Mouse (Mus musculus): Measurements from ENCODE around the gene Atg5. TPM values are rescaled to one million over a fixed set of nuclear protein-coding genes. Genes with fewer than 3 reads are reported as not detected.

Gene Atg5
- total RNA-seq, 4 experiments from 2014 or later: 8.8 to 13.3 (median 11.4) TPM

DNA sequence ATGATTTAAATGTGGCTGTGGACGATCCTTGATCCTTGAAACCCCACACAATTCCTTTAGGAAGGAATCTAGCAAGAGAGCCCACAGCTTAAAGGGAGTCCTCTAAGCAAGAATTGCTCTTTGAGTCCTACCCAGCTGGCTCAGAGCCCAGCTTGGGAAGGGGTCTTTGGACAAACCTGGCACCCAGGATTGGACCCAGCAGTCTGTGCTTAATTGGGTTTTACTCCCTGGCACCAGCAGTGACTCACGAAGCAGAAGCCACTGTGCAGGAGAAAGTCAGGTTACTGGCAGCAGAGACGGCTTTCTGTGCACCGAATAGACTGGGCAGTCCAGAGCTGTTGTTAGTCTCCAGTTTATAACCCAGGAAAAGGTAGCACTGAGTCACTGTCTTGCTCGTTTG is 117.1 kb downstream of the Atg5 start:
- no peak for DNase-seq (ENCODE audit: low spot score in 2 of 2)

DNA sequence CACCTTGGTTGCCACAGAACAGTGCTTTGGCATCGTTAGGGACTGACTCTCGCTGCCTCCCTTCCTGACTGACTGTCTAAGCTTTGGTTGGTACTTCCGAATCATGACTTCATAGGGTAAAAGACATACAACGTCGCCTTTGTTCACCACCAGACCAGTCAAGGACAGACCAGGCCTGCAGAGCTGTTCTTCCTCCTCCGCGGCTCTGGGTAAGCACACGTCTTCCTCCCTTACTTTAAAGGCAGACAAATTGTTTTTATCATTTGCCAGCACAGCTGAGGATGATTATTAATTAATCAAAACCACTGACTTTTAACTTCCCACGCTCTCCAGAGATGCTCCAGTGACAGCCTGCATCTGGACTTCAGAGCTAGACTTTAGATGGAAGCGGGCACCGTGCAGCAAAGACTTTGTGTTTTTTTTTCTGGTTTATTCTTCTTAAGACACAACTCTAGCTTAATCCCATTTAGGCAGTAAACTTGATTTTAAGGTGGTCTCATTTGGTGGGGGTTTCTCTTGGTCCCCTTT is 120.6 kb downstream of the Atg5 start:
- no peak for DNase-seq (ENCODE audit: low spot score in 2 of 2)

DNA sequence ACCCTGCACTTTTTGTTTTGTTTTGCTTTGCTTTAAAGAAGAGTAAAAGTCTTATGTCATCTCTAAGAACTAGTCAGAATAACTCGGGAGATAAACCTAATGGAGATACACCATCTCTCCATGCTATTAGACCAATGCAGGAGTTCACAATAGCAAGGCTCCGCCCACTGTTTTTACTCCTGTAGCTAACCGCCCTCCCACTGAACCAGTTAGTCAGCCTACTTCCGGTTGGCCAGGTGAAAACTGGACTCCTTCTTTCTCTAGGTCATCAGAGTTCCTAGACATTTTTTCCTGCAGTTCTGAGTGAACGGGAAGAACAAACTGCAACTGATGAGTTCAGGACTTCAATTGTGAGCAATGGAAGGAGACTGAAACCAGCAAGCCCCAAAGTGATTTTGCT is 122.1 kb downstream of the Atg5 start:
- no peak for DNase-seq (ENCODE audit: low spot score in 2 of 2)

DNA sequence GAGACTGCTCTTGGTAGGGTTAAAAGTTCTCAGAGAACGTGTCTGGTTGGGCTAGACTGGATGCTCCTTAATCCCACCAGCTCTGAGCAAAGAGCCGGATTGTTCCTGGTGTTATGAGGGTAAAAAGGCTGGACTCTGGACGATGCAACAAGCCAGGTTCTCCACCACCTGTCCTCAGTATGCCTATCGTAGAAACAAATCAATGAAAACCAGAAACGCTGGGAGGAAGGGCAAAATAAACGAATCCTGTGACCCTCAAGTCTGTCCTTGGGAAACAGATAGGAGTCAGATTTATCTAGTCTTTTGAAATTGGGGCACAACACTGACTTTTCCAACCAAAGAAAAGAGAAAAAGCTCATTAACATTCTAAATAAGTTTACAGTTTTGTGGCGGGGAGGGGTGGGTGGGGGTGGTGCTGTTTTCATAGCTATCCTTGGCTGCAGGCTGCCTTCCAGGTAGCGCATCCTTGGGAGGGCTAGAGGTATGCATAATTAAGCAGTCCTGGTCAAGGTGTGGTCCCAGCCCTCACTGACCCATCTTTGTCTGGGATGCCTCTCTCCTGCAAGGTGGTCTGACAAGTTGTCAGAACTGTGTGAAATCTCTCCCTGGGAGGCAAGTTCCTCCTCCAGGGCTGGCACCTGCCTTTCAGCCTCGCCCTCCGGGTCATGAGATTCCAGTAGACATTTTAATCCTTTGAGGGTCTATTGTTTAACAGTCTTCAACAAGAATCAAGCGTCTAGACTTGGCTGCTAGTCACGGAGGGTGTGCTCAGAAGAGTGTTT is 123.5 kb downstream of the Atg5 start:
- no peak for DNase-seq (ENCODE audit: low spot score in 2 of 2)

DNA sequence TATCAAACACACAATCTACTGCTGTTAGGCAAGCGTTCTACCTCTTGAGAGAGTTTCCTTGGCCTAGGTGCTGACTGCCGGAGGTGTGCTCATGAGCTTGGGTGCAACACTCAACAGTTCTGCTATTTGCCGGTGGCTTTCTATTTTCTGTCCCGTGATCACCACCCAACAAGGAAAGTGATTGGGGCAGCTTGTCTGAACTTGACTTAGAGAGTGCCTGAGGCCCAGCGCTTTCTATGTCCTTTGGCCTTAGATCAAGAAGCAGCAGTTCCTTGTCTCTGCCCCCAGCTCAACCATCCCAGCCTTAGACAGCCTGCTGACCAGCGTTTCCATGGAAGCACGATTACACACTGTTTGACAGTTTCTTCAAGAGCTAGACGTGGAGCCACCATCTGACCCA is 124.7 kb downstream of the Atg5 start:
- no peak for DNase-seq (ENCODE audit: low spot score in 2 of 2)

DNA sequence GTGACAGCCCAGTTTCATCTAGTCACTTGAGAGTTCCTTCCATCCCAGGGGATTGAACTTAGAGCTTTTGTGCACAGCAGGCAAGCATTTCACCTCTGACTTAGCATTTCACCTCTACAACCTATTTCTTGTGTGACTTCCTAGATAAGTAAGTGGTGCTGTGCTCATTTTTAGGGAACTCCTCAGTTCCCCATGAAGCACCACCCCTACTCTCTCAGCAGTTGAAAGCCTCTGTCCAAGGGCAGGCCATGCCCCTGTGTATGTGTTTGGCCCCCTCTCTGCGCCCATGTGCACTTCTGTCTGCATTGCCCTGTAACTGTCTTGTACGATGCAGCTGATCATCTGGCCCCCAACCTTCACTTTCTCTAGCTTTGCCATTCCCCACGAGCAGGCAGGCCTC is 132.0 kb downstream of the Atg5 start:
- DNase-seq (ENCODE audit: low spot score in 2 of 2): no peak

DNA sequence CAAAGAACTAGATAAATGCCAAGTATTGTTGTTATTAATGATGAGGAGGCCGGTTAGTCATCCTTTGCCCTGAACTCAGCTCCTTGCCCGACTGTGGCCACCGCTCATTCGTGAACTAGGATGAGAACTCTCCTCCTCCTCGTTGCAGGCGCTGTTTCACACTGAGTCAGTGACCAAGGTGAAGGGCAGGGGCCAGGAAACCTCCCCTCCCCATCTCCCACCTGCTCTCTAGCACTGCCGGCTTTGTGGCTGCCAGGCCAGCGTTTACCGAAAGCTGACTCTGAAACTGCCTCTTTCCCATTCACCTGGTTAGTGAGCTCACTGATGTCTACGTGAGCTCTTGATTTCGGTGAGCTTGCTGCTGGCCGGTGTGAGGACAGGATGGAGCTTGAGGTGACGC is 132.4 kb downstream of the Atg5 start:
- no peak for DNase-seq (ENCODE audit: low spot score in 2 of 2)

DNA sequence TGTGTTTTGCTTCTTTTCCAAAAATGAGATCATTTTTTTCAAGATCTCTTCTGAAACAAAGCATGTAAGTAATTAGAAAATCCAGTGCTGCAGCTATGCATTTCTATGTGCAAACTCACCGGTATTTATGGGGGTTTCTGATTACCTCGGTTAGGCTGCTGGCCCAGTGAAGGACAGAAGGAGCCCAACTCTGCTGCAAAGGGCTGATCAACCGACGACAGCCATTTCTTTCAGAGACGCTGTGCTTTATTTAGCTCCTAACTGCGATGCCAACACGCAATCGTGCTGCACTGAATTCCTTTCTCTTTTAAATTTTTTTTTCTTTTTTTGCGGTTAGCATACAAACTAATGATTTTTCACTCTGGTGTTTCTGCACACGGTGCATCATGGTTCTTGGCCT is 133.4 kb downstream of the Atg5 start:
- DNase-seq (ENCODE audit: low spot score in 2 of 2): no peak

DNA sequence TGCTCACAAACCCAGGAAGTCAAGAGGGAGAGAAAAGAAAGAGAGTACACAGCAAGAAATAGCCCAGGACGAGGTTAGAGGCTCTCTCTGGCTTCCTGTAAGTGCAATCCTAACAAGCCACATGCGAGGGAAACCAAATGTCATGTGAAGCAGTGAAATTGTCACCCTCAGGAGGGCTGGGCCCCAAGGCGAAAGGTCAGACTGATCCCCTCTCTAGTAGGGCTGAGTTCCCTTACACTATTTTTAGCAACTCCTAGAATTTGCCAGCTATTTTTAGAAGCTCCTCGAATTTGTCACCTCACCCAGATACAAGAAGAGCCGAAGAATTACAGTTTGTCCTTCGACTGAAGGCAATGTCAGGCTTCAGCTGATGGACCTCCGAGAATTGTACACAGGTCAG is 135.3 kb downstream of the Atg5 start:
- DNase-seq (ENCODE audit: low spot score in 2 of 2): peak; percentile 12 to 37

DNA sequence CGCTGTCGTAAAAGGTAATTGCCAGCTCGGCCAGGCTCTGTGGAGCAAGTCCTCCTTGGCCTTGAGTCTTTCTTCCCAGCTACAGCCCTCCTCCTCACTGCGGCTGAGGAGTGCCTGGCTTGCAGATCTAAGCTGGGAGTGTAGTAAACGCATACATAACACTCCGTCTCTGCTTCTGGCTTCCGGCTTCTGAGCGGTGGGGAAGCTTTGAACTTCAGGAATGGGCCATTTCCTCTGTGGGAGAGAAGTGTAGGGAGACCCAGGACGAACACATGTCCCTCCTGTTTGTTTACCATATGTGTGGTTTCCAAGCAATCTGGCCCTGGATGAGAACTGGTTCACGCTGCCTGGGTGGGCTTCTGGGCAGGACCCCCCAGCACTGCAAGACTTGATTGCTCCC is 140.9 kb downstream of the Atg5 start:
- no peak for DNase-seq (ENCODE audit: low spot score in 2 of 2)

DNA sequence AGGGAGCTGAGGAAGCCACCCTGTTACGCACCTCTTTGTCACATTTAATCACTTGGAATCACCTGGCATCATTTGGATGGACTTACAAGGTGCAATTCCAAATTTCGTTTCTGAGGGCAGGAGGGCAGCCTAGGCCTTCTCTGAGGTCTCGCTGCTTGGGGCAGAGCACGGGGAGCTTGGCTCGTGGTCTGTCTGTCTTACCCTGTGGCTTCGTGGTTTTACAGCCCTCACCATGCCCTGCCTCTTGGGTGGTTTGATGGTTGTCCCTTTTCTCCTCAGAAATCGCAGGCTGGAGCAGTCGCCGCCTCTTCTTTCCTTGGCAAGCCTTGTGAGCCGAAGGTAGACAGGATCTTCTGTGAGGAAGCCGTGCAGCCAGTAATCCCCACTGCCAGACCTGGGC is 141.8 kb downstream of the Atg5 start:
- no peak for DNase-seq (ENCODE audit: low spot score in 2 of 2)

Small RNA genes within 50 kb of the gene (microRNA-seq; reads per million reads assigned to microRNA genes)
- not detected for gene Mir1929

Other genes starting within 250 kb of the Atg5 start
- gene Crybg1, start 119.5 kb upstream of the Atg5 start, total RNA-seq (2022): 1 to 10 TPM in 1 of 4 experiments, under 1 TPM in 3; 0.56 to 1.4 (median 0.90) TPM

Measured in gastrocnemius, adult 8-10 months (tissue).